Mouse (Mus musculus): ENCODE measurements at regions not wholly inside any gene's neighbourhood (a gene's known extent, or its start where the extent isn't known, plus 50 kb on each side); places are given as distances from the start of the nearest gene placed in this dataset.
"Not testable (repeated sequence)": the region's sequence is repeated elsewhere in the genome, so short reads cannot be mapped to it uniquely, and the experiment has no call there.

DNA sequence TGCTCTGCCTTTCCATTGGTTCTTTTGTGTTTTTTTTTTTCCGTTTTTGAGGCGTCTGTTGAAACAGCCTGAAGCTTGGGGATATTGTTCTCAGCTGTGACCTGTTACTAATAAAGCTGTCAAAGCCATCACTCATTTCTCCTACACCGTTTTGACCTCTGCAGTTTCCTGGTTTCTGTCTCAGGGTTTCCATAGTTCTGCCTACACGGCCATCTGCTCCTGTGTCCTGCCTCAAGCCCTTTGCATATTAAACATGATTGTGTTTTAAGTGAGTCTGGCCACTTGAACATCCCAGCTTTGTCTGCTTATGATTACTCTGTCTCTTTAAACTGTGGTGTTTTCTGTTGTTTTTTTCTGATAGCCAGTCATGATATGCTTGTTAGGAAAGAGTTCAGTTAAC lies 114.1 kb upstream of the Commd3 start:
- Histone ChIP-seq H3K9me3 (no peaks in the 10 kb centered on the region), H3K4me2 (no peak overlapping the region), H3K36me3 (replicated peaks) (no peaks in the 10 kb centered on the region), H3K27me3 (no peaks in the 10 kb centered on the region), H3K4me3 (replicated peaks) (no peak overlapping the region), H3K27ac (no peak overlapping the region), H3K9ac (no peak overlapping the region), H3K4me1 (no peaks in the 10 kb centered on the region; the same call in 1 of the 2 replicates)
- no peak; the same call in 1 of the 2 replicates for ATAC-seq (ENCODE audit: low FRiP score)
- 55% methylated on average over 4 of the region's 4 CpGs for WGBS

DNA sequence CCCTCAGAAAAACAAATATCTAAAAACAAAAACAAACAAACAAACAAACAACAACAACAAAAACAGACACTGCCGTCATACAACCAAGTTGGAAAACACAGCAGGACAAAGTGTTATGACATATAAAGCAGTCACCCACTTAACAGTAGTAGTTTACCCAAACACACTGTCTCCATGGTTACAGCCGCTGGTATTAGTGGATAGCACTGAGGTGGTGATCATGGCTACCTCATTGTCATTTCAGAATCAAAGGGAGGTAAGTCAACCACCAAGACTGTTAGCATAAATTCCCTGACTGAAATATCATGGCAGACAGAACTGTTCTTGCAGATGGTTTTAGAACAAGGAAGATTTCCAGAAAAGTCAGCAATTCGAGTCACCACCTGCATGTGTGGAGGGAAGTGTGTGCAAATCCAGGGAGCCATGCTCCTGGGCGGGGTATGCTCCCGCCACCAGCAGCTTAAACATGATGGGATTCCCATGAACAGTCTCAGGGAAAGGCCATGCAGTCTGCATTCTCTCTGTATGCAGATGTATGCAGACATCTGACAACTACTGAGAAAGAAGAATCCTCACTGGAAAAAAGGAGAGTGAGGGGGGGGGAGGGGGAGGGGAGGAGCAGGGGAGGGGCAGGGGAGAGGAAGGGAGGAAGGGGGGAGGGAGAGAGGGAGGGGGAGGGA lies 124.1 kb upstream of the Commd3 start:
- H3K27me3 ChIP-seq, result no peaks in the 10 kb centered on the region
- H3K27ac ChIP-seq, result no peak overlapping the region
- no peaks in the 10 kb centered on the region for H3K36me3 ChIP-seq (replicated peaks)
- H3K9me3 ChIP-seq, result no peaks in the 10 kb centered on the region
- no peak overlapping the region for H3K4me2 ChIP-seq
- no peak overlapping the region for H3K9ac ChIP-seq
- ATAC-seq (ENCODE audit: low FRiP score), result no peak
- H3K4me3 ChIP-seq (replicated peaks), result no peak overlapping the region
- H3K4me1 ChIP-seq, result no peaks in the 10 kb centered on the region
- 73% methylated on average over 5 of the region's 5 CpGs for WGBS

DNA sequence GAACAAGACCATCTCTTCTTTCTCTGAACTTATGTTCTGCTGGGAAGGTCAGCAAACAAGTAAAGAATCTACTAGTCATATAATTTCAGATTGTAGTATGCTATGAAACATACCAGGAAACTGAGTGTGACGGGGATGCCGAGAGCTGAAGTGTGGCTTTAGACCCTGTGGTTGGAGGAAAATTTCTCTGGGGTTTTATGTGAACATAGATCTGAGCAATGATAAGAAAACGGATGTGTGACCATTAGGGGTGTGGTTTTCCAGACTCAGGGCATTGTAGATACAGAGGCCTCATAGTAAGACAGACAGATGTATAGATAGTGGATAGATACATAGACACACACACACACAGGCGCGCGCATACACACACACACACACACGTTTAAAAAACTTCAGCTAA lies 131.8 kb upstream of the Dnajc1 start:
- no peak for ATAC-seq (ENCODE audit: low FRiP score)
- H3K4me3 ChIP-seq (replicated peaks), result no peak overlapping the region
- WGBS, result 91% methylated on average over 7 of the region's 7 CpGs

DNA sequence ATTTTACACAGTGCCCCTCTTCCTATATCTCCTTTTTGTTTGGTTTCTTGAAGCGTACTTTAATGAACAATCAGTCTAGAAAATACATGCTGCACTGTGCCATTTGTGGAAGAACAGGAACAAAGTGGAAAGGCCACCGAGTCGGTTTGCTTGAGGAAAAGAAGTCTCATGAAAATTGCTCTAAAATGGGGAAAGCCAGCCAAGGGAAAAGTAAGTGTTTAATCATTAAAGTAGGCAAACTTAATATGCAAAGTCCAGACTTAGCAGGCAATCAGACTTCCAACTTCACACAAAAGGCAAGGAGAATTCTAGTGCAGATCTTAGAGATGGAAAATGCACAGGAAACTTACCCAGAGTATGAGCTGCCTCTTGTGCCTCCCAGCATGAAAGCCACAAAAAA lies 131.3 kb upstream of the Dnajc1 start:
- ATAC-seq (ENCODE audit: low FRiP score), result no peak
- no peak overlapping the region for H3K4me2 ChIP-seq
- no peak overlapping the region for H3K27ac ChIP-seq
- H3K36me3 ChIP-seq (replicated peaks), result no peaks in the 10 kb centered on the region
- no peak overlapping the region for H3K9ac ChIP-seq
- WGBS, result 57% methylated on average over 3 of the region's 3 CpGs
- H3K9me3 ChIP-seq, result no peaks in the 10 kb centered on the region
- H3K4me1 ChIP-seq, result no peaks in the 10 kb centered on the region
- no peak overlapping the region for H3K4me3 ChIP-seq (replicated peaks)
- no peaks in the 10 kb centered on the region for H3K27me3 ChIP-seq

More for the DNA sequence above, 131.8 kb upstream of the Dnajc1 start:
- Histone ChIP-seq H3K4me2 (no peak overlapping the region), H3K36me3 (replicated peaks) (no peaks in the 10 kb centered on the region), H3K9ac (no peak overlapping the region), H3K27me3 (no peaks in the 10 kb centered on the region), H3K27ac (no peak overlapping the region), H3K4me1 (no peaks in the 10 kb centered on the region), H3K9me3 (no peaks in the 10 kb centered on the region)

DNA sequence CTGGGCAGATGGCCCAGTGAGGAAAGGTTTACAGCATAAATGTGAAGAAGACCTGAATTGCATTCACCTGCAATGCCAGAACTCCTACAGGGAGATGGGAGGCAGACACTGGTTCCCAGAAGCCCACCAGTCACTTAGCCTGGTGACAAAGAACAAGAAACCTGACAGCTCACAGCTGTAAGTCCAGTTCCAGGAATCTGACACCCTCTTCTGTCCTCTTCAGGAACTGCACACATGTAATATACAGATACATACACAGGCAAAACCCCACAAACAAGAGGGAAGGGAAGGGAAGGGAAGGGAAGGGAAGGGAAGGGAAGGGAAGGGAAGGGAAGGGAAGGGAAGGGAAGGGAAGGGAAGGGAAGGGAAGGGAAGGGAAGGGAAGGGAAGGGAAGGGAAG lies 120.8 kb upstream of the Dnajc1 start:
- Histone ChIP-seq H3K36me3 (replicated peaks) (no peaks in the 10 kb centered on the region), H3K4me2 (no peak overlapping the region), H3K27ac (no peak overlapping the region), H3K4me3 (replicated peaks) (no peak overlapping the region), H3K27me3 (no peaks in the 10 kb centered on the region), H3K4me1 (no peaks in the 10 kb centered on the region), H3K9me3 (no peaks in the 10 kb centered on the region), H3K9ac (no peak overlapping the region)
- no peak for ATAC-seq (ENCODE audit: low FRiP score)

DNA sequence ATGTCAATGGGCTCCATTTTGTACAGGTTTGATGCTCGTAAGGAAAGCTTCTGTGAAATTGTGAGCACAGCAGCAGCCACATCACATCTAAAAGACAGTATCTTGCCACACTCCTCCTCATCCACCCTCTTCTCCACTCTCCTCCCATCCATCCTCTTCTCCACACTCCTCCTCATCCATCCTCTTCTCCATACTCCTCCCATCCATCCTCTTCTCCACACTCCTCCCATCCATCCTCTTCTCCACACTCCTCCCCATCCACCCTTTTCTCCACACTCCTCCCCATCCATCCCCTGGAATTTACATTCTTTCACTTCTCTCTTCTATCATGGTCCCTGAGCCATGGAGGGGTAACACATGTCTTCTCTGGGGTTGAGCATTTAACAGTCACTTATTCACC lies 116.7 kb upstream of the Dnajc1 start:
- 91% methylated on average over 1 of the region's 1 CpGs for WGBS
- no peak overlapping the region for H3K9ac ChIP-seq
- no peaks in the 10 kb centered on the region for H3K36me3 ChIP-seq (replicated peaks)
- no peak for ATAC-seq (ENCODE audit: low FRiP score)
- H3K9me3 ChIP-seq, result no peaks in the 10 kb centered on the region
- no peak overlapping the region for H3K4me3 ChIP-seq (replicated peaks)
- no peak overlapping the region for H3K27ac ChIP-seq
- no peaks in the 10 kb centered on the region for H3K4me1 ChIP-seq
- no peaks in the 10 kb centered on the region for H3K27me3 ChIP-seq
- H3K4me2 ChIP-seq, result no peak overlapping the region

DNA sequence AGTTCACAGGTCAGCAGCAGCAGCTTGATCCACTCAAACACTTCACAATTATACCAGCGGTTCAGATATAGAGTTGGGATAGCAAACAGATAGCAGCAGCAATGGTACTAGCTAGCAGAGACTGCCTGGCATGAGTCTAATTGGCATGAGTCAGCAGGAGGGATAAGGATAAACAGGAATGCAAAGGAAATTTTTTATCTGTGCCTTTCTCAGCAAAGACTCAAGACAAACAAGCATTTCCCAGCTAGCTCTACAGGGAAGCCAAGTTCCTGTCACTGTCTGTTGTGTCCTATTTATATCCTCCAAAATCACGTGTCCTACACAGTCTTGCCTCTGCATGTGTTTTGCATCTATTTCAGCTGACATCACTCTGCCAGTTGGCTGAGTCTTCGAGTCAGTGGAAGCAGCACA lies 80.7 kb upstream of the Dnajc1 start:
- Histone ChIP-seq H3K36me3 (replicated peaks) (no peaks in the 10 kb centered on the region), H3K9me3 (no peaks in the 10 kb centered on the region), H3K9ac (no peak overlapping the region), H3K27me3 (no peaks in the 10 kb centered on the region), H3K27ac (no peak overlapping the region), H3K4me1 (no peaks in the 10 kb centered on the region), H3K4me3 (replicated peaks) (no peak overlapping the region), H3K4me2 (no peak overlapping the region)
- 73% methylated on average over 3 of the region's 3 CpGs for WGBS
- no peak for ATAC-seq (ENCODE audit: low FRiP score)

DNA sequence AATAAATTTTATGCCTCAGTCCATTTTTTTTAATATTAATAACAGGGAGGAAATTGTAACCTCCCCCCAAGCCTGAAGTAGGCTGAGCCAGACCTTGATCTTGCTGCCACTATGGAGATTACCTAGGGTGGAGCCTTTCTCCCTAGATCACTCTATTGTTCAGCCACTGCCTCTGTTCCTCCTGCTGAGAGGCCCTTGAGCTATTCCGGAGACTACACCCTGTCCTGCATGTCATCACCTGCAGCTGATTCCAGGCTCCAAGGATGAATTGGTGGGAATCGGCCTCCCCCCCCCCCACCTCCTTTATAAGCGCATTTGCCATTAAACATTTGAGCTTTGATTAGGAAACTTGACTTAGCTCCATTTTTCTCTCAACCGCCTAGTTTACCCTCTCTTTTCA lies 68.3 kb upstream of the Dnajc1 start:
- H3K36me3 ChIP-seq (replicated peaks), result no peaks in the 10 kb centered on the region
- no peak overlapping the region for H3K4me3 ChIP-seq (replicated peaks)
- 0 out of 2 replicates have a peak, but pooled peaks cover 4% of the 10 kb centered on the region for H3K9me3 ChIP-seq
- no peaks in the 10 kb centered on the region for H3K4me1 ChIP-seq
- no peak overlapping the region for H3K4me2 ChIP-seq
- ATAC-seq (ENCODE audit: low FRiP score), result no peak
- no peak overlapping the region for H3K9ac ChIP-seq
- no peaks in the 10 kb centered on the region for H3K27me3 ChIP-seq
- no peak overlapping the region for H3K27ac ChIP-seq
- WGBS, result 95% methylated on average over 4 of the region's 4 CpGs

DNA sequence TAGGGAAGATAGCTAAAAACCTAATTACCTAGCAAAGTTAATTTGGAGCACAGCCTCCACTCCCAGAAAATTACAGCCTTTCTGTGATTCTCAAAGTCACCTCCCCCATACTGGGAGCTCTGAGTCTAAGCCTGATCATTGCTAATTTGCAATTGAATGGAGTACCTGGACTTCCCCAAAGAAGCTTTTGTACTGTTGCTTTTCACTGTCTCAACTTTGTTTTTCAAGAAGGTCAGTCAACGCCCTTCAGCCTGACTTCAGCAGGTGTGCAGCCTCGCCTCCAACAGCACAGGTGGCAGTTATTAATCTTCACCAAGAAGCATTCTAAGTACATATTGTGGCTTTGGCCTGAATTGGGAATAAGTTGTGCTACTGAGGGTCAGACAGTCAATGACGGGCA lies 67.7 kb upstream of the Dnajc1 start:
- H3K4me1 ChIP-seq; ATAC-seq (ENCODE audit: low FRiP score); H3K27ac ChIP-seq; H3K36me3 ChIP-seq (replicated peaks); H3K9ac ChIP-seq; H3K27me3 ChIP-seq; H3K4me3 ChIP-seq (replicated peaks); H3K4me2 ChIP-seq; H3K9me3 ChIP-seq: not testable (repeated sequence)
- WGBS, result 76% methylated on average over 3 of the region's 3 CpGs

DNA sequence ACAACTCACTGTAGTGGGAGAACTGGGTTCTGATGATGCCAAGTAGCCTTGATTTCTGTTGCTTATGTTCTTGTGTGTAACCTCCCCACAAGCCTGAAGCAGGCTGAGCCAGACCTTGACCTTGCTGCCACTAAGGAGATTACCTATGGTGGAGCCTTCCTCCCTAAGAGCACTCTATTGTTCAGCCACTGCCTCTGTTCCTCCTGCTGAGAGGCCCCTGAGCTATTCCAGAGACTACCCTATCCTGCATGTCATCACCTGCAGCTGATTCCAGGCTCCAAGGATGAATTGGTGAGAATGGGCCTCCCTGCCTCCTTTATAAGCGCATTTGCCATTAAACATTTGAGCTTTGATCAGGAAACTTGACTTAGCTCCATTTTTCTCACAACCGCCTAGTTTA lies 60.8 kb upstream of the Dnajc1 start:
- H3K27me3 ChIP-seq; H3K27ac ChIP-seq; H3K4me3 ChIP-seq (replicated peaks); H3K4me1 ChIP-seq; ATAC-seq (ENCODE audit: low FRiP score); H3K36me3 ChIP-seq (replicated peaks); H3K4me2 ChIP-seq; H3K9ac ChIP-seq; H3K9me3 ChIP-seq: not testable (repeated sequence)
- 29% methylated on average over 2 of the region's 2 CpGs for WGBS

DNA sequence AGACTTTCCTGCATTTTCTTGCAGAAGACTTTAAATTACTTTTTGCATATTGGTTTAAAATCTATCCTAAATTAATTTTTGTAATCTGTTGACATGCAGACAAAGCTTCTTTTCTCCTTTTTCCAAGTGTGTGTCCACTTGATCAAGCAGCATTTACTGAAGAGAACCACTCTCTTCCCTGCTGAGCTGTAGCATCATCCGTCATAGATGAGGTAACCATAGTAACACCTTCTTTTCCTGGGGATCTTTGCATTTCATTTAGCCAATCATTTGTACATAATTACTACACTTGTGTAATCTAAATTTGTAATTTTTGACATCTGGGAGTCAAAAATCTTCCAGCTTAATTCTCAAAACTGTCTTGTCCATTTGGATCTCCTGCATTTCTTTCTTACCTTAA lies 53.2 kb upstream of the Dnajc1 start:
- ATAC-seq (ENCODE audit: low FRiP score), result no peak
- H3K27me3 ChIP-seq, result no peaks in the 10 kb centered on the region
- H3K27ac ChIP-seq, result no peak overlapping the region
- WGBS, result 46% methylated on average over 1 of the region's 1 CpGs
- H3K4me3 ChIP-seq (replicated peaks), result no peak overlapping the region
- H3K4me2 ChIP-seq, result no peak overlapping the region
- no peaks in the 10 kb centered on the region for H3K4me1 ChIP-seq
- no peak overlapping the region for H3K9ac ChIP-seq
- no peaks in the 10 kb centered on the region for H3K9me3 ChIP-seq
- no peaks in the 10 kb centered on the region for H3K36me3 ChIP-seq (replicated peaks)
